Mouse (Mus musculus) midbrain, postnatal 0 days (tissue): ENCODE data around the gene Olfr1181. TPM values are rescaled to one million over a fixed set of nuclear protein-coding genes. Genes with fewer than 3 reads are reported as not detected.
"Not testable (repeated sequence)": the region's sequence is repeated elsewhere in the genome, so short reads cannot be mapped to it uniquely, and the experiment has no call there.

Source experiments
- ATAC-seq: fragments of 200-750 bp; cut with Nextera tagmentation; 2 replicates; pipeline ENCODE4 v1.8.0; 2017; ENCODE audit warnings: moderate number of reproducible peaks, mild to moderate bottlenecking, moderate TSS enrichment, moderate library complexity; ENCODE audit not compliant: low FRiP score
- DNase-seq: peaks from one replicate; pipeline ENCODE4 v3.0.0-alpha.2; 2015; ENCODE audit warnings: low spot score
- H3K27ac ChIP-seq: fragments of 300-500 bp; sonication (generic); 2 replicates; pipeline ENCODE4 v1.5.1; 2014; ENCODE audit warnings: low read depth, mild to moderate bottlenecking, low read length, mixed read lengths
- H3K27me3 ChIP-seq: fragments of 300-500 bp; sonication (generic); 2 replicates; pipeline ENCODE4 v1.6.1; 2014; ENCODE audit warnings: low read length, control low read depth, mixed read lengths; ENCODE audit not compliant: insufficient read depth
- H3K36me3 ChIP-seq: fragments of 300-500 bp; sonication (generic); 2 replicates; pipeline ENCODE4 v1.6.1; 2014; ENCODE audit warnings: low read length, control low read depth, mixed read lengths; ENCODE audit not compliant: insufficient read depth
- H3K4me1 ChIP-seq: fragments of 300-500 bp; sonication (generic); 2 replicates; pipeline ENCODE4 v1.6.1; 2014; ENCODE audit warnings: mild to moderate bottlenecking, control low read depth, antibody characterized with exemption, low read length, mixed read lengths; ENCODE audit not compliant: insufficient read depth
- H3K4me2 ChIP-seq: fragments of 300-500 bp; sonication (generic); 2 replicates; pipeline ENCODE4 v1.6.1; 2014; ENCODE audit warnings: low read depth, mild to moderate bottlenecking, low read length, mixed read lengths; ENCODE audit not compliant: poor library complexity, severe bottlenecking
- H3K4me3 ChIP-seq: fragments of 300-500 bp; sonication (generic); 2 replicates; pipeline ENCODE4 v1.5.1; 2014; ENCODE audit warnings: low read depth, mild to moderate bottlenecking, low read length, moderate library complexity
- H3K9ac ChIP-seq: fragments of 300-500 bp; sonication (generic); replicated peaks from 2 replicates; pipeline ENCODE4 v1.6.1; 2014; ENCODE audit warnings: mild to moderate bottlenecking, low read length, moderate library complexity, mixed read lengths; ENCODE audit not compliant: poor library complexity, severe bottlenecking
- H3K9me3 ChIP-seq: fragments of 300-500 bp; sonication (generic); 2 replicates; pipeline ENCODE4 v1.6.1; 2016; ENCODE audit warnings: low read length, control low read depth
- CTCF ChIP-seq: IDR thresholded peaks from 2 replicates; pipeline ENCODE4 v1.5.1; 2016; ENCODE audit warnings: antibody characterized with exemption, mild to moderate bottlenecking
- WGBS: fragments of 180-500 bp; shearing (Covaris S2); extraction: QIAGEN DNeasy Blood & Tissue Kit; methylation state at CpG from one replicate; pipeline ENCODE4 v1.1.7; 2014; 5-methylcytosine and 5-hydroxymethylcytosine counted together
- polyA plus RNA-seq: library from polyadenylated mRNA; unstranded; fragments of >200 nt; fragmentation: Nextera tagmentation; extraction: Ambion mirVana; gene quantifications from 2 replicates; pipeline ENCODE4 v1.2.1, GENCODE M21; 2015
- total RNA-seq: library from RNA; depleted of rRNA; stranded (reverse); fragments of >200 nt; gene quantifications from 2 replicates; pipeline ENCODE4 v1.2.3, GENCODE M21; 2014; rRNA removed

The Olfr1181 gene
- total RNA-seq, result not detected in 2 replicates
- not detected in 2 replicates for polyA plus RNA-seq

DNA sequence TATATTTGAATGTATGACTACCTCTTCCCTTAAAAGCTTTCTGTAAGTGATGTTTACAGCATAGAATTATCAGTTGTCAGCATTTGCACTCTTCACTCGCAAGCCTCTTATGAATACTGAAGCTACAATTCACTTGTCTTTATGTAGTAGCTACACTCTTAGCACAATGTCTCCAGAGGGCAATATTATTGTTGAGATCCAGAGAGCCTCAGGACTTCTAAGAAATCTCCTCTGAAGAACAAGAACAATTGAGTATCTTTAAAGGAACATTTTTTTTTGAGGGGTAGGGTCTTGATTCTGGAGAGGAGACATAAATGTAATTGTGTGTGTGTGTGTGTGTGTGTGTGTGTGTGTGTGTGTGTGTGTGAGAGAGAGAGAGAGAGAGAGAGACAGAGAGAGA is at the start of gene Olfr1181:
TSS of gene Olfr1181 (minus strand) at position 101 of the 400 bp plus-strand sequence.
- no peak for TF ChIP-seq CTCF
- Histone ChIP-seq H3K27ac (no peak within 1 kb of the TSS), H3K27me3 (no peaks in the 10 kb centered on the region), H3K9me3 (no peaks in the 10 kb centered on the region), H3K9ac (no peak within 1 kb of the TSS), H3K4me2 (no peak within 1 kb of the TSS), H3K4me1 (no peaks in the 10 kb centered on the region), H3K36me3 (no peaks in the 10 kb centered on the region), H3K4me3 (no peak within 1 kb of the TSS)
- 93% methylated on average over 1 of the region's 1 CpGs for WGBS
- DNase-seq (no peak), ATAC-seq (no peak)

DNA sequence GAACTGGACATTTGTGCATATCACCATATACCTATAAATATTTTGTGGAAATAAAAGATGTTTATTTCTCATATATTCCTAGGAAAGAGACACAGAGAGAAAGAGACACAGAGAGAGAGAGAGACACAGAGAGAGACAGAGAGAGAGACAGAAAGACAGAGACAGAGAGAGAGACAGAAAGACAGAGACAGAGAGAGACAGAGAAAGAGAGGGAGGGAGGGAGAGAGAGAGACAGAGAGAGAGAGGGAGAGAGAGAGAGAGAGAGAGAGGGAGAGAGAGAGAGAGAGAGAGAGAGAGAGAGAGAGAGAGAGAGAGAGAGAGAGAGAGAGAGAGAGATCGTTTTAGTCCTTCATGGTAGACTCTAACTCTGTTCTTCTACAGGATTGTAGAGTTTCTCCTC is 28.6 kb upstream of the Olfr1181 start, which contains the start of gene Olfr1183:
TSS of gene Olfr1183 (plus strand) at position 301 of the 400 bp plus-strand sequence.
- WGBS, result 87% methylated on average over 1 of the region's 1 CpGs
- ATAC-seq, DNase-seq, H3K4me1 ChIP-seq, H3K27me3 ChIP-seq, H3K27ac ChIP-seq, H3K4me3 ChIP-seq, H3K36me3 ChIP-seq, H3K4me2 ChIP-seq, H3K9me3 ChIP-seq, H3K9ac ChIP-seq: not testable (repeated sequence)

DNA sequence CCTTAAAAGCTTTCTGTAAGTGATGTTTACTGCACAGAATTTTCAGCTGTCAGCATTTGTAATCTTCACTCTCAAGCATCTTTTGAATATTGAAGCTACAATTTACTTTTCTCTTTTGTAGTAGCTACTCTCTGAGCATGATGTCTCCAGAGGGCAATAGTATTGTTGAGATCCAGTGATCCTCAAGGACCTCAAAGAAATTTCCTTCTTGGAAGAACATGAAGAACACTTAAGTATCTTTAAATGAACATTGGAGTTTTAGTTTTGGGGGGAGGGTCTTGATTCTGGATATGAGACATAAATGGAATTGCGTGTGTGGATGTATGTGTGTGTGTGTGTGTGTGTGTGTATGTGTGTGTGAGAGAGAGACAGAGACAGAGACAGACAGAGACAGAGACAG is 23.1 kb upstream of the Olfr1181 start, which contains the start of gene Gm13757:
TSS of gene Gm13757 (minus strand) at position 101 of the 400 bp plus-strand sequence.
- no peak within 1 kb of the TSS for H3K9ac ChIP-seq
- no peak within 1 kb of the TSS for H3K27ac ChIP-seq
- H3K4me3 ChIP-seq, result no peak within 1 kb of the TSS
- no peak for TF ChIP-seq CTCF
- H3K4me2 ChIP-seq, result no peak within 1 kb of the TSS
- 100% methylated on average over 1 of the region's 1 CpGs for WGBS
- no peak for DNase-seq
- H3K27me3 ChIP-seq, result no peaks in the 10 kb centered on the region
- H3K9me3 ChIP-seq, result no peaks in the 10 kb centered on the region
- no peaks in the 10 kb centered on the region for H3K36me3 ChIP-seq
- no peaks in the 10 kb centered on the region for H3K4me1 ChIP-seq
- ATAC-seq, result no peak

DNA sequence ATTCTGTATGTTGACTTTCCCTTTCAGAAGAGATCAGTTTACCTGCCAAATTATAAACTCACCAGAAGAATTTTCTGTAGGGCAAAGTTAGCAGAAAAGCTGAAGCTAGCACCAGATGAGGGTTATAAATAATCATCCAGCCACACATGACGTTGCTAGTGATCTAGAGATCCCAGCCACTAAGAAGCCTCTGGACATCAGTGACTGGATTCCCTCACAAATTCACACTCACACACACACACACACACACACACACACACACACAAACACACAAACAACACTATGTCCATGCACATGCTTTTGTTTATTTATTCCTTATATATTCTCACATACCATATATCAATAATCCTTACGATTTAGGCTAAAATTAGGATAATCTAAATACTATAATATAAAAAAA is 6.9 kb downstream of the Olfr1181 start, which contains the start of gene Olfr1180:
TSS of gene Olfr1180 (minus strand) at position 101 of the 400 bp plus-strand sequence.
- Histone ChIP-seq H3K27me3 (no peaks in the 10 kb centered on the region), H3K4me3 (no peak within 1 kb of the TSS), H3K9me3 (no peaks in the 10 kb centered on the region), H3K36me3 (no peaks in the 10 kb centered on the region), H3K4me1 (no peaks in the 10 kb centered on the region), H3K9ac (no peak within 1 kb of the TSS), H3K4me2 (no peak within 1 kb of the TSS), H3K27ac (no peak within 1 kb of the TSS)
- WGBS, result 84% methylated on average over 2 of the region's 2 CpGs
- ATAC-seq (no peak), DNase-seq (no peak)
- TF ChIP-seq CTCF, result no peak

DNA sequence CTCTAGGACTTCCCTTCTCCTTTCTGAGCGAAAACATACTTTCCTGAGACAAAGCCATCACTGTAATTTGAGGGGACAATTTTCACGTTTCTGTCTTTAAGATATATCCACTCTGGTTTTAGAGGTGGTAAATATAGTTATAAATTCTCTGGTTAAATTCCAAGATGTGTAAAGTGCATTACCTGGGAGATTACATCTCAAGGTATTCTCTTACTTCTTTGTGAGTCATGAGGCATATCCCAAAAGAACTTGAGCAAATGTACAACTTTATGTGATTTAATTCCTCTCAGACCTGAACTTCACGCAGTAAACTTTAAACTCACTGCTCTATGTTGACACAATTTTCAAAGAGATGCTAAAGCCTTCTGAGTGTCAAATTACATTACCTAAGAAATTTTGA is 19.6 kb downstream of the Olfr1181 start, which contains the start of gene Olfr1179:
TSS of gene Olfr1179 (minus strand) at position 101 of the 400 bp plus-strand sequence.
- WGBS, result 85% methylated on average over 3 of the region's 3 CpGs
- no peak for TF ChIP-seq CTCF
- DNase-seq, result no peak
- no peak for ATAC-seq
- H3K27me3 ChIP-seq, result no peaks in the 10 kb centered on the region
- no peak within 1 kb of the TSS for H3K9ac ChIP-seq
- H3K36me3 ChIP-seq, result no peaks in the 10 kb centered on the region
- no peaks in the 10 kb centered on the region for H3K9me3 ChIP-seq
- H3K4me2 ChIP-seq, result no peak within 1 kb of the TSS
- no peak within 1 kb of the TSS for H3K27ac ChIP-seq
- no peak within 1 kb of the TSS for H3K4me3 ChIP-seq
- H3K4me1 ChIP-seq, result no peaks in the 10 kb centered on the region

DNA sequence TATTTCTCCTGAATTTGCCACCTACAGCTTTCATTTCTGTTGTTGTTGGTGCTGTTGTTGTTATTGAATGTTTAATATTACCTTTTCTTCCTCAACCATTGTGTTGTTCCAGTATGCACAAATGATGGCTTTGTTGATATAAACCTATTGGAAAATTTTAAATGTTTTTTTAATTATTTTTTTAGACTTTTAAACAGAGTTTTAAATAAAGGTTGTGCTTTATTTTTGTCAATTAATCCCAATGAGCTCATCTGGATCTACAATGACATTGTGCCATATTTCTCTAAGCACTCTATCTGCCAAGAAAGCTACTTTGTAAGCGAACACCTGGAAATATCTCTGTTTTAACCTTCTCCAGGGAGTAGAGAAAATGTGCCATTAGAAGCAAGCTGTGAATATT is 39.2 kb downstream of the Olfr1181 start, which contains the start of gene Olfr1178:
TSS of gene Olfr1178 (plus strand) at position 301 of the 400 bp plus-strand sequence.
- Histone ChIP-seq H3K4me2 (no peak within 1 kb of the TSS), H3K9ac (no peak within 1 kb of the TSS), H3K36me3 (no peaks in the 10 kb centered on the region), H3K9me3 (no peaks in the 10 kb centered on the region), H3K4me1 (no peaks in the 10 kb centered on the region), H3K27ac (no peak within 1 kb of the TSS), H3K4me3 (no peak within 1 kb of the TSS), H3K27me3 (no peaks in the 10 kb centered on the region)
- WGBS, result 79% methylated on average over 1 of the region's 1 CpGs
- DNase-seq (no peak), ATAC-seq (no peak)
- TF ChIP-seq CTCF, result no peak

Other genes starting within 250 kb of the Olfr1181 start
- gene Olfr1168, start 244.3 kb downstream of the Olfr1181 start, total RNA-seq, result not detected in 2 replicates
- gene Olfr1168, start 244.3 kb downstream of the Olfr1181 start, polyA plus RNA-seq, result not detected in 2 replicates
- gene Olfr1170, start 197.8 kb downstream of the Olfr1181 start, total RNA-seq, result not detected in 2 replicates
- not detected in 2 replicates for gene Olfr1170, start 197.8 kb downstream of the Olfr1181 start, polyA plus RNA-seq
- gene Olfr1173, start 146.3 kb downstream of the Olfr1181 start, total RNA-seq, result not detected in 2 replicates
- not detected in 2 replicates for gene Olfr1173, start 146.3 kb downstream of the Olfr1181 start, polyA plus RNA-seq
- not detected in 2 replicates for gene Olfr1174-ps, start 111.0 kb downstream of the Olfr1181 start, total RNA-seq
- not detected in 2 replicates for gene Olfr1174-ps, start 111.0 kb downstream of the Olfr1181 start, polyA plus RNA-seq
- gene Olfr1175-ps, start 99.0 kb downstream of the Olfr1181 start, total RNA-seq, result not detected in 2 replicates
- gene Olfr1175-ps, start 99.0 kb downstream of the Olfr1181 start, polyA plus RNA-seq, result not detected in 2 replicates
- not detected in 2 replicates for gene Olfr1176, start 89.5 kb downstream of the Olfr1181 start, total RNA-seq
- not detected in 2 replicates for gene Olfr1176, start 89.5 kb downstream of the Olfr1181 start, polyA plus RNA-seq
- gene Olfr1177-ps, start 79.7 kb downstream of the Olfr1181 start, total RNA-seq, result not detected in 2 replicates
- gene Olfr1177-ps, start 79.7 kb downstream of the Olfr1181 start, polyA plus RNA-seq, result not detected in 2 replicates
- not detected in 2 replicates for gene Olfr1178, start 39.1 kb downstream of the Olfr1181 start, total RNA-seq
- not detected in 2 replicates for gene Olfr1178, start 39.1 kb downstream of the Olfr1181 start, polyA plus RNA-seq
- gene Olfr1179, start 19.7 kb downstream of the Olfr1181 start, total RNA-seq, result not detected in 2 replicates
- gene Olfr1179, start 19.7 kb downstream of the Olfr1181 start, polyA plus RNA-seq, result not detected in 2 replicates
- not detected in 2 replicates for gene Olfr1180, start 7.0 kb downstream of the Olfr1181 start, total RNA-seq
- not detected in 2 replicates for gene Olfr1180, start 7.0 kb downstream of the Olfr1181 start, polyA plus RNA-seq
- gene Gm13757, start 23.0 kb upstream of the Olfr1181 start, total RNA-seq, result not detected in 2 replicates
- not detected in 2 replicates for gene Gm13757, start 23.0 kb upstream of the Olfr1181 start, polyA plus RNA-seq
- gene Olfr1183, start 28.7 kb upstream of the Olfr1181 start, total RNA-seq, result not detected in 2 replicates
- not detected in 2 replicates for gene Olfr1183, start 28.7 kb upstream of the Olfr1181 start, polyA plus RNA-seq
- not detected in 2 replicates for gene Olfr1184, start 57.4 kb upstream of the Olfr1181 start, total RNA-seq
- gene Olfr1184, start 57.4 kb upstream of the Olfr1181 start, polyA plus RNA-seq, result not detected in 2 replicates
- not detected in 2 replicates for gene Olfr1185-ps1, start 67.1 kb upstream of the Olfr1181 start, total RNA-seq
- gene Olfr1185-ps1, start 67.1 kb upstream of the Olfr1181 start, polyA plus RNA-seq, result not detected in 2 replicates
- not detected in 2 replicates for gene Olfr1186, start 92.4 kb upstream of the Olfr1181 start, total RNA-seq
- not detected in 2 replicates for gene Olfr1186, start 92.4 kb upstream of the Olfr1181 start, polyA plus RNA-seq
- not detected in 2 replicates for gene Olfr1188, start 130.8 kb upstream of the Olfr1181 start, total RNA-seq
- not detected in 2 replicates for gene Olfr1188, start 130.8 kb upstream of the Olfr1181 start, polyA plus RNA-seq
- gene Olfr1189, start 160.3 kb upstream of the Olfr1181 start, total RNA-seq, result not detected in 2 replicates
- not detected in 2 replicates for gene Olfr1189, start 160.3 kb upstream of the Olfr1181 start, polyA plus RNA-seq
- gene Olfr1191-ps1, start 214.4 kb upstream of the Olfr1181 start, total RNA-seq, result 0.28 TPM in 1 of 2 replicates, not detected in the other
- not detected in 2 replicates for gene Olfr1191-ps1, start 214.4 kb upstream of the Olfr1181 start, polyA plus RNA-seq
- gene Olfr1192-ps1, start 222.3 kb upstream of the Olfr1181 start, total RNA-seq, result not detected in 2 replicates
- gene Olfr1192-ps1, start 222.3 kb upstream of the Olfr1181 start, polyA plus RNA-seq, result not detected in 2 replicates
- gene Olfr1193, start 249.5 kb upstream of the Olfr1181 start, total RNA-seq, result not detected in 2 replicates
- not detected in 2 replicates for gene Olfr1193, start 249.5 kb upstream of the Olfr1181 start, polyA plus RNA-seq